Mouse (Mus musculus): ENCODE data around the gene Aspa. TPM values are rescaled to one million over a fixed set of nuclear protein-coding genes. Genes with fewer than 3 reads are reported as not detected.

Gene Aspa
- total RNA-seq, 1 experiment = 4.1 TPM

GRCm38 (mm10) chr11:73283369-73283768 lies 46.0 kb downstream of the Aspa start:
- H3K27ac ChIP-seq (ENCODE audit: insufficient read depth, low read depth, low read length, poor library complexity, severe bottlenecking) = no peak overlapping the region
- in situ Hi-C loops (cut with MboI; ENCODE audit: low sequenced_read_pairs in 2 of 2, unreplicated experiment in 2 of 2) = no loop called here
- no peak overlapping the region for H3K4me3 ChIP-seq (ENCODE audit: insufficient read depth in 1 of 2, low read depth in 1 of 2, low read length in 2 of 2, poor library complexity in 1 of 2, severe bottlenecking in 1 of 2)
- no peaks in the 10 kb centered on the region for H3K36me3 ChIP-seq (ENCODE audit: control insufficient read depth, insufficient read depth, low read length, poor library complexity, severe bottlenecking)
- TF ChIP-seq ZC3H11A (IDR thresholded peaks at IDR 0.05; ENCODE audit: borderline replicate concordance, low read depth, low read length) (no peak), ZNF384 (IDR thresholded peaks at IDR 0.05; ENCODE audit: low read depth, low read length) (no peak), MAFK (IDR thresholded peaks at IDR 0.05; ENCODE audit: insufficient read depth, low read depth, low read length) (no peak), HCFC1 (IDR thresholded peaks at IDR 0.05; ENCODE audit: borderline replicate concordance, insufficient read depth, low read length) (no peak), CHD2 (IDR thresholded peaks at IDR 0.05; ENCODE audit: low read depth, low read length) (no peak)
- no peak for DNase-seq (ENCODE audit: low read depth, low spot score)
- H3K4me1 ChIP-seq (ENCODE audit: control insufficient read depth in 2 of 2, insufficient read depth in 2 of 2, low read length in 2 of 2, poor library complexity in 1 of 2) = no peaks in the 10 kb centered on the region
- no peak overlapping the region for H3K9ac ChIP-seq (ENCODE audit: insufficient read depth, low read depth, low read length, poor library complexity, severe bottlenecking)
- no peaks in the 10 kb centered on the region for H3K9me3 ChIP-seq (ENCODE audit: control insufficient read depth, insufficient read depth, low read depth, low read length)

- Histone ChIP-seq H3K9me3 (ENCODE audit: control insufficient read depth, insufficient read depth, low read depth, low read length) (no peaks in the 10 kb centered on the region), H3K27ac (ENCODE audit: insufficient read depth, low read depth, low read length, poor library complexity, severe bottlenecking) (no peak overlapping the region), H3K36me3 (ENCODE audit: control insufficient read depth, insufficient read depth, low read length, poor library complexity, severe bottlenecking) (no peaks in the 10 kb centered on the region), H3K4me3 (ENCODE audit: insufficient read depth in 1 of 2, low read depth in 1 of 2, low read length in 2 of 2, poor library complexity in 1 of 2, severe bottlenecking in 1 of 2) (peak overlapping the region; percentile 39 to 53; a peak in 2 of 4 replicates), H3K4me1 (ENCODE audit: control insufficient read depth in 2 of 2, insufficient read depth in 2 of 2, low read length in 2 of 2, poor library complexity in 1 of 2) (no peaks in the 10 kb centered on the region), H3K9ac (ENCODE audit: insufficient read depth, low read depth, low read length, poor library complexity, severe bottlenecking) (peak overlapping the region; percentile 40; the same call in 1 of the 2 replicates)
- DNase-seq (ENCODE audit: low read depth, low spot score) = peak; percentile 68
- in situ Hi-C loops (cut with MboI; ENCODE audit: low sequenced_read_pairs in 2 of 2, unreplicated experiment in 2 of 2) = no loop called here
- TF ChIP-seq ZC3H11A (IDR thresholded peaks at IDR 0.05; ENCODE audit: borderline replicate concordance, low read depth, low read length) (peak; percentile 17; the same call in 1 of the 2 replicates), MAFK (IDR thresholded peaks at IDR 0.05; ENCODE audit: insufficient read depth, low read depth, low read length) (peak; percentile 84), CHD2 (IDR thresholded peaks at IDR 0.05; ENCODE audit: low read depth, low read length) (no peak)
Measured at GRCm38 (mm10) chr11:73281528-73282027, 47.8 kb downstream of the Aspa start.

GRCm38 (mm10) chr11:73280710-73281109 lies 48.7 kb downstream of the Aspa start:
- no peak for DNase-seq (ENCODE audit: low read depth, low spot score)
- no peaks in the 10 kb centered on the region for H3K4me1 ChIP-seq (ENCODE audit: control insufficient read depth in 2 of 2, insufficient read depth in 2 of 2, low read length in 2 of 2, poor library complexity in 1 of 2)
- no peak for TF ChIP-seq MAFK (IDR thresholded peaks at IDR 0.05; ENCODE audit: insufficient read depth, low read depth, low read length)
- TF ChIP-seq ZC3H11A (IDR thresholded peaks at IDR 0.05; ENCODE audit: borderline replicate concordance, low read depth, low read length) = no peak
- TF ChIP-seq HCFC1 (IDR thresholded peaks at IDR 0.05; ENCODE audit: borderline replicate concordance, insufficient read depth, low read length) = no peak
- TF ChIP-seq CHD2 (IDR thresholded peaks at IDR 0.05; ENCODE audit: low read depth, low read length) = no peak
- no peak for TF ChIP-seq ZNF384 (IDR thresholded peaks at IDR 0.05; ENCODE audit: low read depth, low read length)
- H3K27ac ChIP-seq (ENCODE audit: insufficient read depth, low read depth, low read length, poor library complexity, severe bottlenecking) = no peak overlapping the region
- in situ Hi-C loops (cut with MboI; ENCODE audit: low sequenced_read_pairs in 2 of 2, unreplicated experiment in 2 of 2) = no loop called here
- no peak overlapping the region for H3K9ac ChIP-seq (ENCODE audit: insufficient read depth, low read depth, low read length, poor library complexity, severe bottlenecking)
- no peaks in the 10 kb centered on the region for H3K36me3 ChIP-seq (ENCODE audit: control insufficient read depth, insufficient read depth, low read length, poor library complexity, severe bottlenecking)
- no peak overlapping the region for H3K4me3 ChIP-seq (ENCODE audit: insufficient read depth in 1 of 2, low read depth in 1 of 2, low read length in 2 of 2, poor library complexity in 1 of 2, severe bottlenecking in 1 of 2)
- no peaks in the 10 kb centered on the region for H3K9me3 ChIP-seq (ENCODE audit: control insufficient read depth, insufficient read depth, low read depth, low read length)

- Histone ChIP-seq H3K36me3 (ENCODE audit: control insufficient read depth, insufficient read depth, low read length, poor library complexity, severe bottlenecking) (no peaks in the 10 kb centered on the region), H3K9ac (ENCODE audit: insufficient read depth, low read depth, low read length, poor library complexity, severe bottlenecking) (no peak overlapping the region), H3K4me1 (ENCODE audit: control insufficient read depth in 2 of 2, insufficient read depth in 2 of 2, low read length in 2 of 2, poor library complexity in 1 of 2) (peaks cover 0 to 3% of the 10 kb centered on the region in 2 experiments; a peak in 1 of 4 replicates), H3K9me3 (ENCODE audit: control insufficient read depth, insufficient read depth, low read depth, low read length) (no peaks in the 10 kb centered on the region), H3K4me3 (ENCODE audit: insufficient read depth in 1 of 2, low read depth in 1 of 2, low read length in 2 of 2, poor library complexity in 1 of 2, severe bottlenecking in 1 of 2) (no peak overlapping the region), H3K27ac (ENCODE audit: insufficient read depth, low read depth, low read length, poor library complexity, severe bottlenecking) (no peak overlapping the region)
- DNase-seq (ENCODE audit: low read depth, low spot score) = no peak
- TF ChIP-seq CHD2 (IDR thresholded peaks at IDR 0.05; ENCODE audit: low read depth, low read length) (no peak), ZNF384 (IDR thresholded peaks at IDR 0.05; ENCODE audit: low read depth, low read length) (no peak), ZC3H11A (IDR thresholded peaks at IDR 0.05; ENCODE audit: borderline replicate concordance, low read depth, low read length) (no peak), HCFC1 (IDR thresholded peaks at IDR 0.05; ENCODE audit: borderline replicate concordance, insufficient read depth, low read length) (no peak), MAFK (IDR thresholded peaks at IDR 0.05; ENCODE audit: insufficient read depth, low read depth, low read length) (no peak)
- in situ Hi-C loops (cut with MboI; ENCODE audit: low sequenced_read_pairs in 2 of 2, unreplicated experiment in 2 of 2) = no loop called here
Measured at GRCm38 (mm10) chr11:73274821-73275220, 54.6 kb downstream of the Aspa start.

- Histone ChIP-seq H3K4me3 (ENCODE audit: insufficient read depth in 1 of 2, low read depth in 1 of 2, low read length in 2 of 2, poor library complexity in 1 of 2, severe bottlenecking in 1 of 2) (no peak within 1 kb of the TSS), H3K27ac (ENCODE audit: insufficient read depth, low read depth, low read length, poor library complexity, severe bottlenecking) (no peak within 1 kb of the TSS), H3K4me1 (ENCODE audit: control insufficient read depth in 2 of 2, insufficient read depth in 2 of 2, low read length in 2 of 2, poor library complexity in 1 of 2) (no peaks in the 10 kb centered on the region), H3K9me3 (ENCODE audit: control insufficient read depth, insufficient read depth, low read depth, low read length) (no peaks in the 10 kb centered on the region), H3K36me3 (ENCODE audit: control insufficient read depth, insufficient read depth, low read length, poor library complexity, severe bottlenecking) (no peaks in the 10 kb centered on the region), H3K9ac (ENCODE audit: insufficient read depth, low read depth, low read length, poor library complexity, severe bottlenecking) (no peak within 1 kb of the TSS)
- no peak for DNase-seq (ENCODE audit: low read depth, low spot score)
- no peak for TF ChIP-seq ZC3H11A (IDR thresholded peaks at IDR 0.05; ENCODE audit: borderline replicate concordance, low read depth, low read length)
- no peak for TF ChIP-seq CHD2 (IDR thresholded peaks at IDR 0.05; ENCODE audit: low read depth, low read length)
- no peak for TF ChIP-seq HCFC1 (IDR thresholded peaks at IDR 0.05; ENCODE audit: borderline replicate concordance, insufficient read depth, low read length)
- no peak for TF ChIP-seq MAFK (IDR thresholded peaks at IDR 0.05; ENCODE audit: insufficient read depth, low read depth, low read length)
- no peak for TF ChIP-seq ZNF384 (IDR thresholded peaks at IDR 0.05; ENCODE audit: low read depth, low read length)
- in situ Hi-C loops (cut with MboI; ENCODE audit: low sequenced_read_pairs in 2 of 2, unreplicated experiment in 2 of 2) = no loop called here
Measured at GRCm38 (mm10) chr11:73267267-73267666, 62.1 kb downstream of the Aspa start, which contains the start of gene Trpv3. Gene Trpv3, plus strand, starts transcription at chr11:73267388.
